Mouse (Mus musculus) cerebellum, postnatal 36 days (tissue): ENCODE measurements around the gene Adh1.

ENCODE experiments used
- DNase-seq, 2 experiments: peaks; one replicate each; pipeline ENCODE4 v3.0.0; 2021 to 2022; ENCODE audit warnings: mixed read lengths in 2 of 2

The Adh1 gene

DNA sequence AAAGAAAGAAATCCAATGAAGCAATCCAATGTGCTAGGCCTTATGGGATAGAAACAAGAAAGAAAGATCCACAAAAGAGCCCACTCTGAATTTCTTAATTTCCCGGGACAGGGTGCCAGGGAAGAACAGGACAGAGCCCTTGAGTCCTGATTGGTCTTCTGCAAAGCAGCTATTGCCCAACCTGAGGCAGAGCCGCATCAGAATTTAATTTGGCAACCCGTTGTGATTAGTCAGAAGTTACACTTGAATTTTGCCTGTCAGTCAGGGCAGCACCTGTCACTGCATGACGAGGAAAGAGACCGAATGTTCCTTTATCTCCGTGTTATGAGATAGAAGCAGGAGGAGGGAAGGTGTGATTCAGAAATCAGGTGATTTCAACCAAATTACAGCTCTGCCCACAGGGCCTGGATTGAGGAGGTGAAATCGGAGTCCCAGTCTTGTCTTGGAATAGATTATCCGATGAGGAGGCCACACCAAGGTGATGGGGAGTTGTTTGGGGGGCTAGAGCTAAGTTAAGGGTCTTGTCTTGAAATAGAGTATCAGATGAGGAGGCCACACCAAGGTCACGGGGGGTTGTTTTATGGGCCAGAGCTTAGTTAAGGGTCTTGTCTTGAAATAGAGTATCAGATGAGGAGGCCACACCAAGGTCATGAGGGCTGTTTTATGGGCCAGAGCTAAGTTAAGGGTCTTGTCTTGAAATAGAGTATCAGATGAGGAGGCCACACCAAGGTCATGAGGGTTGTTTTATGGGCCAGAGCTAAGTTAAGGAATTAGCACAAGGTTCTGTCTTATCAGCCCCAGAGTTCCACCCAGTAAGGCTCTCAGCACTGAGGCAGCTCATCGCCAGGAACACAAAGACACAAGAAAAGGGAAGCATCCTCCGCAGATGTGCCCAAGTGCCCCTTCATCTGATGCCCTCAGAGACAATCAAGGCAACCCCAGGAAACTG lies at the start of gene Adh1:
TSS of gene Adh1 (plus strand) at position 271 of the 949 bp plus-strand sequence.
- no peak for DNase-seq

DNA sequence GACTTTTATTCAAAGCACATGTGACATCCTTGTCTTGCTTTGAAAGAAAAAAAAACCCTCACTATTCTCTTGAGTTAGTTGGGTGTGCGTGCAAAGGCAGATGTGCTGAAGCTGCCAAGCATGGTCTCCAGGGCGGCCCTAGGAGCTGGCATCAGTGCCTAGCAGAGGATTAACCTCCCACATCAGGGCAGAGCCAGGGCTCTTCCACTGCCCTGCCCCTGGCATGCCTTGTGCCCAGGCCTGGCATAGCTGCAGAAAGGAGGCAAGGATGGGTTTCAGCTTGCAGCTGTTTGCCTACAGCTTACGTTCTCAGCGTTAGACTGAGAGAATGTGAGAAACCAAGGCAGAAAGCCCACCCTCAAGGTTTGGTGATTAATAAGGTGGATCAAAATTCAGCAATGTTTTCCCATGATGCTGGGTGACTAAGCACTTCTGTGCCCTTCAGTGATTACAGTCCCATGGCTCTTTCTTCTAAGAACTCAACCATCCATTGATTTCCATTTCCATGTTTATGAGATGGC lies 48.3 kb upstream of the Adh1 start:
- no peak for DNase-seq

DNA sequence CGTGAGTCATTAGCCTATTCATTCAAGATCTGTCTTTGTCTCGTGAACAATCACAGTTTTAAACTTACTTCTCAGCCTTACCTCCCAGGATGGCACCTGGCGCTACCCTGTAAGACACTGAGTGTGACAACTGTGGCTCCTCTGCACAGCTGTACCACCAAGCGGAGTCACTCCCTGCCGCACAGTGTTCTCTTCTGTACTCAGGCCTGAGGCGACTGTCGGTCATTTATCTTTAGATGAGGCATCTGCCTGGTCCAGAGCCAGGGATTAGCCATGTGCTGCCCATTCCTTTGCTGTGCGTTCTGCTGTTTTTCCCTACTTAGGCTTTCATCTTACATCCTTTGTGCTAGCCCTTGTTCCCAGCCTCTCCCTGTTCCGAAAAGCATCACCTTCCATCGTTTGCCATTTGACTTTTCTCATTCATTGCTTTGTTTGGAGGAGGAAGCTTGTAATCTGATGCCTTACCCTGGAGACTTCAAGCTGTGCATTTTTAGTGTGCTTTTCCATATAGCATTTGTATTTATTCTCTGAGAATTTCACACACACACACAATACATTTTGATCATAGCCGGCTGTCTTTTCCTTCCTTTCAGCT lies 45.3 kb upstream of the Adh1 start:
- DNase-seq: no peak

DNA sequence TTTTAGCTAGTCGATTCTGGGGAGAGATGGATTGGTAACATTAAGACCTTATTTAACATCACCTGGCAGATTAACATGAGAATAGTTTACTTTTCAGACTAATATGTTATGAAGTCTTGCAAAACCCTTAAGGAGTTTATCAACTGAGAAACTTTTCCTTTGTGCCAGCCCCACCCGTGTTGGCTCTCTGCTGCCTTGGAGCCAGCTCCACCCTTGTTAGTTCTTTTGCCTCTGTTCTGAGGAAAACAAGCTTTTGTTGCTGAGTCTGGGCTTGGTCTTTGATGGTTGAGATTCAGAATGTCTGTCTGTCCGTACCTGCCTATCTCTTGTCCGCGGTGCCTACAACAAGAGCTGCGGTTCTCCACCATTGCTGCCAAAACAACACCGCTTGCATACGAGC lies 44.7 kb upstream of the Adh1 start:
- no peak for DNase-seq

DNA sequence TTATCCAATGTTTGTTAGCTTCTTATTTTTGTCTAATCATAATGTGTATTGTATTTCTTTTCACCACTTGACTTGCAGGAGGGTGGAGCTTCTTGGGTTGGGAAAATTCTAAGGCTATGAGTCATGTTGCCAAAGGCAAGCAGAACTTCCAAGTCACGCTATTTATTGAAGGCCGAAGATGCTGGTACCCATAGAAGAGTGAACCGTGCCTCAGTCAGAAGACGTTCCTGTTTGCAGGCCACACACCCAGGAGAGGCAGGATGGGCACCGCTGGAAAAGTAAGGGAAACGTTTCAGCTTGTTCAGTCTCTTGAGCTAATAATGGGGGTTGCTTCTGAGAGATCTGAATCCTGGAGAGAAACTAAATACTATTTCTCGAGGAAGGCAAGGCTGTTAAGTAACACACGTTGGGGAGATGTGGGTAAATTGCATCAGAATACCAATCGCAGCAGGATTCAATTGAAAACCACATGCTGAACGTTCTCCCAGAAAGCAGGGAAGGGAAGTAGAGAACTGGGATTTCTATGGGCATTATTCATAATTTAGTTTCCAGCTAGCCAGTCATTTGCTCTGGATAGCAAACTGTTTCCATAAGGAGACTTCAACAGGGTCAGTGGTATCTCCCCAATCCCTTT lies 43.0 kb upstream of the Adh1 start, which contains the start of gene Adh7:
TSS of gene Adh7 (plus strand) at position 130 of the 634 bp plus-strand sequence.
- DNase-seq: no peak

DNA sequence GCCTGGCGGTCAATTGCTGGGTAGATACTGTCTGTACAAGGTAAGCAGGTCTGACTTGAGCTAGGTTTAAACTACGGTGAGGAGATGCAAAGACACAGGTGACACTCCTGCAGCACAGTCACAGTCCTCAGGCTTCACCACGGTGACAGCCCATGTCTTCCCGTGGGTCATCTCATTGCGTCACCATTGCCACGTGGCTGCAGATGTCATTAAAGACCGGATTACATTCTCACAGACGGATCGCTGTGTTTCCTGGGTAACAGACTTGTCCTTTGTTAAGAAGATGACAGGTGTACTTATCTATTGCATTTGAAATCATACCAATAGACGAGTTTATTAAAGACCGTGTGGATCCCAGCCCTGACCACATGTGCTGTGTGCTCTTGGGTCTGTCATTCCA lies 39.7 kb upstream of the Adh1 start:
- no peak for DNase-seq

DNA sequence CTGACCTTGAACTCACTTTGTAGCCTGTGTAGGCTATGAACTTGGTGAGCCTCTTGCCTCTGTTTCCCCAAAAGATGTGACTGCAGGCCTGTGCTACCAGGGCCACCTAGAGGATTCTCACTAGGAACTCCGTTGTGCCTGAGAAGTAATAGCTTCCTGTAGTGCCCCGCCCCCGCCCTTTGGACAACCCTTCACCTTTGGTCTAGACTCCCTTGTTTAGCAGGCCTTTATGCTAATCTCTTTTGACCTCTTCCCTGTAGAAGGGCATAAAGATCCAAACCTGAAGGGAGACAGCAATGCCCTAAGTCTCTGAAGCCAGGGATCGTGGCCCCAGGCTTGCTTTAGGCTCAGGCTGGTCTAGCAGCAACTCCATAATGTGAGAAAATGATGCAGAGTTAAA lies 38.3 kb upstream of the Adh1 start:
- no peak for DNase-seq

DNA sequence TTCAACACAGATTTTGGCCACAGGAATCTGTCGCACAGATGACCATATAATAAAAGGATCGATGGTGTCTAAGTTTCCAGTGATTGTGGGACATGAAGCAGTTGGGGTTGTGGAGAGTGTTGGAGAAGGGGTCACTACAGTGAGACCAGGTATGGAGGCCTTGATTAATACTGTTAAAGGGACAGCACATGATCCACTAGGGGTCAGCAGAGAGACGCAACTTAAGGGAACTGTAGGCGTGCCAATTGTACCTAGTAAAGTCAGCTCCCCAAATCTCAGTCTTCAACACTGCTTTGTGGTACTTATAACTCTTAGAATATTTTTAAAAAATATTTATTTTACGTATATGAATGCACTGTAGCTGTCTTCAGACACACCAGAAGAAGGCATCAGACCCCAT lies 37.8 kb upstream of the Adh1 start:
- DNase-seq: peak; percentile 31 to 66

DNA sequence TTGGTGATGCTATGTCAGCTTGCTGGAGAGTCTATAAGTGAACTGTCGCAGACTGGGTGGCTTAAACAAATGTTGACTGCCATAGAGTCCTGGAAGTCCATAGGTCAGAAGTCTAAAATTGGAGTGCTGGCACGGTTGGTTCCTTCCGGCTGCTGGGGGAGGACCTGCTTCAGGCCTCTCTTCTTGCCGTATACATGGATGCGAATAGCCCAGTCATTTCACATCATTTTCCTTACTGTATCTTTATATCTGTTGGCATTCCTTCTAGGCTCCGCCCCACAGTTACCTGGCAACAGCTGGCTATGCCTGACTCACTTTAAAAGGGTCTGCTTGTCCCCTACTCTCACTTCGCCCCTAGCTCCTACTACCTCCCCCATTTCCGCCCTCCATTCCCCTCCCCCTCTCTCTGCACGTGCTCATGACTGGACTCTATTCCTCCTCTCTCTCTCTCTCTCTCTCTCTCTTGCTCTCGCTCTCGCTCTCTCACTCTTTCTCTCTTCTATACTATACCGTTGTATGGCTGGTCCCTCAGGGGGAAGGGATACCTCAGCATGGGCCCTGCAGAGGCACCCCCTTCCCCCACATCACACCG lies 36.3 kb upstream of the Adh1 start:
- no peak for DNase-seq

DNA sequence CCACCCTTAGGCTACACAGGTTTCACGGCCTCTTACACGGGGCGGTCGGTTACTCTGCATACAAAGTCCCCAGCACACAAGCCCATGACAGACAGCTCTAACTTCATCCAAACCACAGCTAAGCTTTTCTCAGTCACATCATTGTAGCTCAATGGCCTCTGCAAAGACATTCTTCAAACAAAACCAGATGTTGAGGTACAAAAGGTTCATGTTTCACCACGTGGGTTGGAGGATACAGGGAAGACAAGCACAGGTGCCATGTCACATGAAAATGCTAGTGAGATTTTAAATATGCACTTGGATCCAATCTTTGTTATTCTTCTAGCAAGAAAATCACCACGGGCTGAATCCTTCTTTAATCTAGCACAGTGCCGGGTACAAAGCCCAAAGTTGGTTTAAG lies 35.5 kb upstream of the Adh1 start:
- DNase-seq: no peak

DNA sequence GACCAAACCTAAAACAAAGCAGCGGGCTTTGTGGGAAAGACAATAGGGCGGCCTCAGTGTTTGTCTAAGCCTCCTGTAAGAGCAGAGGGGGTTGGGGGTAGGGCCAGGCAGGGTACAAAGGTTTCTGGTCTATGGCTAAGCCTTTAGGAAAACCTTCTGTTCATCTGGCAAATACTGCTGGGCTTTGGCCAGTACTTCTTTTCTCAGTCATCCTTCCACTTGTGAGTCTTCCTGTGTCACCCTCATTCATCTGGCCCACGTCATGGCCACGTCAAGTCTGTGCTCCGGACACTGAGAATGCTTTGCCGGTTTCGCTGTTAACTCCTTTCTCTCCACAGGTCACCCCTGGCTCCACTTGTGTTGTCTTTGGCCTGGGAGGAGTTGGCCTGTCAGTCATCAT lies 34.9 kb upstream of the Adh1 start:
- DNase-seq: peak in 1 of 2 experiments; percentile 9

DNA sequence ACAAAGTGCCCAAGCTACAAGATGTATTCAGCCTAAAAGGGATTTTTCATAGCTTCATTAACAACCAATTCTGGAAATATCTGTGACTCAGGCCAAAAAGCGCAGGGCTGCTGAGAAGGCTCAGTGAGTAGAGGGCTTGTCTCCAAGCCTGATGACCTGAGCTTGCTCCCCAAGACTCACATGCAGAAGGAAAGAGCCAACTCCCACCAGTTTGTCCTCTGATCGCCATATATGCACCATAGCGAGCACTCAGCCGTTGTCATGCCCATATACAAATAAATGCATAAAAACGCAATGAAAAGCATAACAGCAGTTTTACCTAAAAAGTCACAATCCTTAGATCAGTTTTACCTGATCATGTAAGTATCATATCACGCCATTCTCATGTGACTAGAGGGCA lies 34.3 kb upstream of the Adh1 start:
- DNase-seq: no peak

DNA sequence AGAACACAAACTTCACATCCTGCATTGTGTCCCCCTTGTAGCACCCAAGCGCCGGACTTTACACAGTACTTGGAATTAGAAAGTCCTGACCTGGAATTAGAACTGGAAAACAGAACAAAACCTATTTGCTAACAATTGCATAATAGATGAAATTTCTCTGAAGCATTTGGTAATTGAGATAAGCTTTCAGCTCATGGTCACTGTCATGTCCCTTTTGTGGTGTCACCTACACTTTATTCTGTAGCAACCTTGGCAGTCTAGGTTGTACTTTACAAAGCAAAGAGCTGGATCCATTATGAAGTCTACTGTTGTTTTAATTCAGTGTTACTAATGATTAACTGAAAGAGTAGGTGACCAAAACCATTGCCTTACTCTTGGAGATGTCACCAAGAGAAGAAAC lies 33.7 kb upstream of the Adh1 start:
- DNase-seq: no peak

DNA sequence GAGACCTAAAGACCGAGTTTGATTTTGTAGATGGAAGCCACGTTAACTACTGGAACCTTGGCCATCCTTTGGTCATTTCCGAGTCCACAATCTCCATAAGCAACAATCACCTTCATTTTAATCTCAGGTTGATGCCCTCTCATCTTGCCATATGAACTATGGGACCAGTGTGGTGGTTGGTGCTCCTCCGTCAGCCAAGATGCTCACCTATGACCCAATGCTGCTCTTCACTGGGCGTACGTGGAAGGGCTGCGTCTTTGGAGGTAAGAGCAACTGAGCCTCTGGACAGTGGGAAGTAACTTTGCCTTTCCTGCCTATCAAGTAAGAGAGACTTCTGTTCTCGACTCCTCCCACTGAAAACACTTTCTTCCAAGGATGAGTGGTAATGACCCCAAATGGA lies 33.0 kb upstream of the Adh1 start:
- DNase-seq: no peak

DNA sequence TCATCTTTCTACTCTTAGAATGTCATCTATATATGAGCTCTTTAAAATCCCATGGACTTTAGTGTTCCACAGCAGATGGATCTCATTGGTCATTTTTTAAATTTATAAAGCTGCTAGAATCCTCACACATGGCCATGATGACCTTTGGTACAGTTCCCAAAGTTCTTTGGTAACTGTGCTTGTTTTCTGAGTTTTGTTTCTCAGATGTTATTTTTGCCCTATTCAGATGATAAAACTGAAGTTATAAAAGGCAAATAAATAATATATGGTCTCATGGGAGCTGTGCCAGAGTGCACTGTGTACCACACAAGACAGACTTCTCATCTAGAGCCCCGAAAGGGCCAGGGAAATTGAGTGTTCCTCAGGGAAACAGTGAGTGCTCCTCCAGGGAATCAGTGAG lies 31.3 kb upstream of the Adh1 start:
- no peak for DNase-seq

DNA sequence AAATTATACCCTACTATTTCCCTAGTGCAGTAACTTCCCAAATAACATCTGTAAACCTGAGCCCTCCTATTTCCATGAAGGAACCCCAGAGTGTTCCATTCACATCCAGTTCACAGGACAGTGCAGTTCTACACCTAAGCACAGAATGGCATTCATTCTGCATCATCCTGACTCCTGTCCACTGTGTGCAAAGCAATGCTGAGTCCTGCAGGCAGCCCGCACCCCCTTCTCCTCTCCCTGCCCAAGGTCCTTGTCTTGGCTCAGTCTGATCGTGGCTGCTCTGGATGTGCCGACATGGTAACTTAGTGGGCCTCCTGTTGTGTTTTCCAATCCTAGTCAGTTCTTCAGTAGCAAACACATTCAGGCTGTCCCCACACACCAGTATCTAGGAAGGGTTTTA lies 30.5 kb upstream of the Adh1 start:
- DNase-seq: no peak

DNA sequence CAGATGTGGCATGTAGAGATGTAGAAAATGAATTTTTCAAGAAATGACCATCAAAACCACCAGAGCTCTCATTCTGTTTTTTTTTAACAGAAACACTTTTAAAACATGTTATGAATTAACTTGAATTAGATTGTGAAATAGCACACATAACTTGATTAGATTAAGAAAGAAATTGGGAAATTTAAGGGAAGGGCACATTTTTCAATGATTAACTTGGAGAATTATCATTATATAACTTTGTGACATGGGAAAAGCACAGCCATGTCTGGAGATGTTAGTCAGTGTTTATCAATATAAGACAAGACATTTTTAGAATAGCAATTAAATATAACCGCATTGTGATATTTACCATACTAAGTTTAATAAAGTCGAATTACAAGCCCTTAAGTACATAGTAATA lies 29.3 kb upstream of the Adh1 start:
- no peak for DNase-seq

DNA sequence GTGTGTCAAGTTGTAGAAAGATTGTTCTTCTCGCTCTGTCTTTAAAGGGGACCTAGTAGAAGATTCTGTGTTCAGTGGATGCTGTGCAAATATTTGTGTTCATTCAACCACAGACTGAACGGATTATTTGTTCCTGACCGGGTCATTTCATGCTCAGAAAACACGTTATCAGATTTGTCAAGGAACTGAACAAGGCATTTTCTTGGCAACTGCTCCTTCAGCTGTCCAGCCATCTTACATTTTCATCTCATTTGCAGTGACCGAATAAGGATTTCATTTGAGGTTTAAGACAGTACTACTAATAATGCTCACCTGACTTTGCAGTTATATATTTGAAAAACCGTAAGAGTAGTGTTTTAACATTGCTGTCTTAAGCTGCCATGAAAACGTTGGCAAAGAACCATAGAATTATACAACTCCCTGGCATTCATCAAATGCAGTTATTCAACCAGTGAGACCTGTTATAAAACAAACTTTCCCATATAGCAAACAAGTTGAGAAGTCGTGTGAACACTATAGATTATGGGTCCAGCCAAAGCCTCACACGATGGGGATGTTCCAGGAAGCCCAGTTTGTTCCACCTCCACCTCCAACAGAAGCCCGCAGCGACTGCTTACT lies 24.1 kb upstream of the Adh1 start:
- no peak for DNase-seq

DNA sequence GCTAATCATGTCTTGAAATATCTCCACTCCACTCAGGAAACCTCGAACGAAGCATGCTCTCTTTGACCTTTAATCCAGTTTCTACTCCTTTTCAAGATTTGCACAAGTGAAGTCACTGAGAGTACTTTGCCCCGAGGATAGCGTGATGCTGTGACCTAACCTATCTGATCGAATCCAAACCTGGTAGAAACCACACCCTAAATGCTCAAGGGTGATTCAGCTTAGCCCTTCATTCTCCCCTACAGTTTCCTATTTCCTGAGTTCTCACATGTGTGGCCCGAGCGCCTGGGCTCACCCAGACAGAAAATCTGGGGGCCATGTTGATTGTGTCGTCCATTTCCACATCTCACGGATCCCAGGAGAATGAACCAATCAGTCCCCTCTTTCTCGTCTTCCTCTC lies 22.7 kb upstream of the Adh1 start:
- no peak for DNase-seq

DNA sequence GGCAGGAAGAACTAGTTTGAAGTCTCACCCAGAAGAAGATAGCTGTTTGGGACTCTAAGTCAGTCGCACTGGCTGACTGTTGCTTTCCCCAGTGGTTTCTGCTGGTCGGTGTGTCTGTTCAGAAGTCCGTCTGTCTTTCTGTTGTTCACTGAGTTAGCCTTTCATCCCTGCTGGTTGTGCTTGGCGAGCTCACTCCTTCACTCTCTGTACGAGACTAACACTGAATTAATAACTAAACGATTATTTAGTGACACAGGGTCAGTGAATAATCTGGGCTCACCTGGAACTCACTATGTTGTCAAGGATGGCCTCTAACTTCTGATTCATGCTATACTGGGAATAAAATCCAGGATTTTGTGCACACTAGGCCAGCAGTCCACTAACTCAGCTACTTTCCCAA lies 21.3 kb upstream of the Adh1 start:
- DNase-seq: no peak

DNA sequence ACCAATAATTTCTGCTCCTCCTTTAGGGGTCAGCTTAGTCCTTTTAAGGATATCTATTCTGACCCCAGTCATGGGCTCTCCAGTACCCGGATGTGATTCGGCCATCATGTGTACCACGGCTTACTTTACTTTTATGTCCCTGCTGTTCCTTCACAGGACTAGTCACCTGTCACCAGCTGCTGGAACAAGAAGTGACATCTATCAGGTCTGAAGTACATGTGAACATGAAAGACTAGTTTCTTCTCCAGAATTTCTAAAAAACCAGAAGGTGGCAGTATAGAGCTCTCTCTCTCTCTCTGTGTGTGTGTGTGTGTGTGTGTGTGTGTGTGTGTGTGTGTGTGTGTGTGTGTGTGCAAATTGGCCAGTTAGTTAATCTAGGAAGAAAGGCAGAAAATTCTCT lies 20.4 kb upstream of the Adh1 start:
- DNase-seq: no peak

DNA sequence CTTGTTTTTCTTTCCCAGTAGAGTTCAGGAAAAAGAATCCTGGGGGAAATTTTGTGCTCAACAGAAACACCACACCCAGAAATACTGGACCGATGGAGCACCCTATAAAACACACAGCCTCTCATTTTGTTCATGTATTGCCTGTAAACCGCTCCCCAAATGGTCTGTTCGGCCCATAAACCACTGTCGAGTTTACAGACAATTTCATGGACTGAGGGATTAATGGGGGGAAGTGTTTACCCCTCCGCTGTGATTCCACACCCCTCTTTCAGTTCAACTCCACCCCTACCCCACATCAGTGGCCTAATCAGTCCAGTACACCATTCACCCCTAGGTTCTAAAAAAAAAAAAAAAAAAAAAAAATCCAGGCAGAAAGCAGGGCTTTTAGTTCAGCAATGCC lies 19.8 kb upstream of the Adh1 start:
- no peak for DNase-seq

DNA sequence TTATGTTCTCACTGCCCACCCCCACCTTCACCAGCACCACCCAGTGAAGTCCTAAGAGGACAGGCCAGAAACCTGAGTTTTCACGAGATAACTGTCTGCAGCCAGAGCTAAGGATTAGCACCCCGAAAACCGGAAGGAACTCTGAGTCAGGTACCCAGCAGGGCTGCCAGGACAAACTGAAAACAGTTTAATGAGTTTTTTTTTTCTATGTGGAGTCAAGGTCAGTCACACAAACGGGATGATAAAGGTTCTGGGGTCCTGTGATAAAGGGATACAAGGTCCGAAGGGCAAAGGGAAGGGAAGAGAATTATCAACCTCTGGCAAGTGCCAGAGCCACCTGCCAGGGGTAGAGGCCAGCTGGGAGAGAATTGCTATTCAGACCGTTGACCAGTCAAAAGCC lies 19.4 kb upstream of the Adh1 start:
- no peak for DNase-seq
